ENCODE assay signal across 9 mouse cellular contexts in the genomic region with DNA sequence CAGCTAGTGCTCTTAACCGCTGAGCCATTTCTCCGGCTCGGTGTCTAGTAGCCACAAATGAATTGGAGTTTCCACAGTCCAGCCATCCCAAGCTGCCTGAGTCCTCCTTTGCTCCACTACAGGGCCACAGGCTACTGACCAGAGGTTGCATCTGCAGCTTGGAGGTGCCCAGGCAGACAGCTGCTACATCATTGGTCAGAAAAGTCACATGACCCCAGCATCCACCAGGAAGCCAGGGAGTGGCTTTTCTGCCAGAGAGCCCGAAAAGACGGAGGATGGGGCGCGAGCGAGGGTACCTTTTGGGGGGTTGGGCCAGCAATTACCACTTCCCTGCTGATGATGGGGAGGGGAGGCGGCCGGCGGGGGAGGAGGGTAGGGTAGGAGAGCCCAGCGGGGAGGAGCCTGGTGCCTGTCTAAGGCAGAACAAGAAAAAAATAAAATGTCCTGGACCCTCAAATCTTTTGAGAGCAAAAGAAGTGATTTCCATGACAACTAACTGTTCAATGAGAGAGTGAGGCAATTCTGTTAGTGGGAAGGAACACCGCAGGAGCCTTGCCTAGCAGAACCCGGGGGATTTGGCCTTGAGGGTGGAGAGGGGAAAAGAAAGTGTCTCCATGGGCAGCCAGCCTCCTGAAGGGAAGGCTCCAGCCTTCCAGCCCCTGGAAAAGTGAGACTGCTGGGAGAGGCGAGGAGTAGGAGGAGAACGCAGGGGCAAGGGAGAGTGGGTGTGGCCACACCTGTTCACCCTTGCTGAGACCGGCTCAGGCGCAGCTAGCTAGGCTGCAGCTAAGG. TPM values are rescaled to one million over a fixed set of nuclear protein-coding genes. Genes with fewer than 3 reads are reported as not detected.
DNase-seq lines count a peak whose midpoint lies in the region; ATAC-seq lines count a peak whose summit lies in the region.
"Had no signal": no experiment of that assay in that cellular context is flagged by ENCODE, and none has a peak within 500 bp of the region (broad histone marks: within the 10 kb centered on the region; RNA-seq: fewer than 3 reads in every experiment).

No protein-coding gene starts in this region.

- peak overlapping the region; percentile 58 for H3K4me2 ChIP-seq in intestine, embryonic 15.5 days (replicated peaks)
- peak overlapping the region; percentile 58 for H3K4me2 ChIP-seq in midbrain, embryonic 15.5 days
- H3K4me2 ChIP-seq: liver, embryonic 15.5 days had no signal

- H3K27ac ChIP-seq in intestine, embryonic 15.5 days = no peak overlapping the region
- H3K27ac ChIP-seq in midbrain, embryonic 15.5 days = peak overlapping the region; percentile 60
- H3K27ac ChIP-seq: liver, embryonic 15.5 days had no signal

- no peaks in the 10 kb centered on the region for H3K9me3 ChIP-seq in intestine, embryonic 15.5 days
- no peaks in the 10 kb centered on the region for H3K9me3 ChIP-seq in midbrain, embryonic 15.5 days
- H3K9me3 ChIP-seq: liver, embryonic 15.5 days had no signal

- peak overlapping the region; percentile 26 for H3K4me3 ChIP-seq in intestine, embryonic 15.5 days (replicated peaks)
- peak overlapping the region; percentile 40 for H3K4me3 ChIP-seq in midbrain, embryonic 15.5 days
- H3K4me3 ChIP-seq: liver, embryonic 15.5 days had no signal

- peak overlapping the region; percentile 26; the same call in 1 of the 2 replicates for H3K9ac ChIP-seq in intestine, embryonic 15.5 days
- peak overlapping the region; percentile 38 for H3K9ac ChIP-seq in midbrain, embryonic 15.5 days
- H3K9ac ChIP-seq: liver, embryonic 15.5 days had no signal

- peaks cover 3% of the 10 kb centered on the region; the same call in 1 of the 2 replicates for H3K27me3 ChIP-seq in intestine, embryonic 15.5 days (replicated peaks)
- H3K27me3 ChIP-seq in midbrain, embryonic 15.5 days (replicated peaks) = no peaks in the 10 kb centered on the region

- WGBS in intestine, embryonic 15.5 days = 6% methylated on average over 18 of the region's 18 CpGs
- WGBS in midbrain, embryonic 15.5 days = 5% methylated on average over 18 of the region's 18 CpGs

- H3K4me1 ChIP-seq in intestine, embryonic 15.5 days (replicated peaks) = 0 out of 2 replicates have a peak, but pooled peaks cover 3% of the 10 kb centered on the region
- H3K4me1 ChIP-seq in midbrain, embryonic 15.5 days = peaks cover 11% of the 10 kb centered on the region
- H3K4me1 ChIP-seq: liver, embryonic 15.5 days had no signal

- DNase-seq in layer of hippocampus, adult 11-12 months (ENCODE audit: low spot score) = peak; percentile 50
- DNase-seq in layer of hippocampus, adult 9-10 months (ENCODE audit: low spot score) = no peak
- peak; percentile 89 for DNase-seq in ZHBTc4 (ENCODE audit: low read depth, low spot score)
- peak; percentile 6 for DNase-seq in fibroblast of lung, adult 2 months (ENCODE audit: low read depth)
- DNase-seq in thymus, postnatal 25 days = no peak

- no peaks in the 10 kb centered on the region for H3K36me3 ChIP-seq in intestine, embryonic 15.5 days
- H3K36me3 ChIP-seq in midbrain, embryonic 15.5 days (replicated peaks) = no peaks in the 10 kb centered on the region
- H3K36me3 ChIP-seq: liver, embryonic 15.5 days had no signal

- peak; percentile 74 for ATAC-seq in intestine, embryonic 15.5 days
- peak; percentile 63; the same call in 1 of the 2 replicates for ATAC-seq in midbrain, embryonic 15.5 days (replicated peaks)
- no peak for ATAC-seq in granulocyte monocyte progenitor cell, adult 5-6 weeks (replicated peaks; ENCODE audit: poor library complexity, severe bottlenecking)

RNA-seq across cellular contexts. Expression of a gene that starts 57.5 kb away (rescaled TPM):
- 0.25 and 0.28 TPM in 2 replicates for polyA plus RNA-seq in intestine, embryonic 15.5 days (2015; fragmentation: Nextera tagmentation; extraction: Ambion mirVana)
- polyA plus RNA-seq in midbrain, embryonic 15.5 days (2015; fragmentation: Nextera tagmentation; extraction: Ambion mirVana) = 6.8 and 8.1 TPM in 2 replicates
- total RNA-seq in granulocyte monocyte progenitor cell, adult 5-6 weeks (2014; fragmentation: Nextera tagmentation) = not detected in 2 replicates
- not detected in 2 replicates for total RNA-seq in granulocyte monocyte progenitor cell, adult 5-6 weeks (2017)
- polyA plus RNA-seq: liver, embryonic 15.5 days had no signal

Comparison
In these comparisons a context has a peak if more than half of its experiments do, and no peak if none do; other contexts are left out.
1. DNase-seq: peak in layer of hippocampus, adult 11-12 months (single experiment), ZHBTc4 (single experiment) and fibroblast of lung, adult 2 months (single experiment); none in layer of hippocampus, adult 9-10 months (single experiment) and thymus, postnatal 25 days (single experiment).